Mouse (Mus musculus) midbrain, postnatal 0 days (tissue): Measurements from ENCODE around the gene Bcas3. TPM values are rescaled to one million over a fixed set of nuclear protein-coding genes. Genes with fewer than 3 reads are reported as not detected.

Experiments
- ATAC-seq: fragments of 200-750 bp; cut with Nextera tagmentation; 2 replicates; pipeline ENCODE4 v1.8.0; 2017; ENCODE audit warnings: moderate number of reproducible peaks, mild to moderate bottlenecking, moderate TSS enrichment, moderate library complexity; ENCODE audit not compliant: low FRiP score
- DNase-seq: peaks from one replicate; pipeline ENCODE4 v3.0.0-alpha.2; 2015; ENCODE audit warnings: low spot score
- H3K27ac ChIP-seq: fragments of 300-500 bp; sonication (generic); 2 replicates; pipeline ENCODE4 v1.5.1; 2014; ENCODE audit warnings: low read depth, mild to moderate bottlenecking, low read length, mixed read lengths
- H3K27me3 ChIP-seq: fragments of 300-500 bp; sonication (generic); 2 replicates; pipeline ENCODE4 v1.6.1; 2014; ENCODE audit warnings: low read length, control low read depth, mixed read lengths; ENCODE audit not compliant: insufficient read depth
- H3K36me3 ChIP-seq: fragments of 300-500 bp; sonication (generic); 2 replicates; pipeline ENCODE4 v1.6.1; 2014; ENCODE audit warnings: low read length, control low read depth, mixed read lengths; ENCODE audit not compliant: insufficient read depth
- H3K4me1 ChIP-seq: fragments of 300-500 bp; sonication (generic); 2 replicates; pipeline ENCODE4 v1.6.1; 2014; ENCODE audit warnings: mild to moderate bottlenecking, control low read depth, antibody characterized with exemption, low read length, mixed read lengths; ENCODE audit not compliant: insufficient read depth
- H3K4me2 ChIP-seq: fragments of 300-500 bp; sonication (generic); 2 replicates; pipeline ENCODE4 v1.6.1; 2014; ENCODE audit warnings: low read depth, mild to moderate bottlenecking, low read length, mixed read lengths; ENCODE audit not compliant: poor library complexity, severe bottlenecking
- H3K4me3 ChIP-seq: fragments of 300-500 bp; sonication (generic); 2 replicates; pipeline ENCODE4 v1.5.1; 2014; ENCODE audit warnings: low read depth, mild to moderate bottlenecking, low read length, moderate library complexity
- H3K9ac ChIP-seq: fragments of 300-500 bp; sonication (generic); replicated peaks from 2 replicates; pipeline ENCODE4 v1.6.1; 2014; ENCODE audit warnings: mild to moderate bottlenecking, low read length, moderate library complexity, mixed read lengths; ENCODE audit not compliant: poor library complexity, severe bottlenecking
- H3K9me3 ChIP-seq: fragments of 300-500 bp; sonication (generic); 2 replicates; pipeline ENCODE4 v1.6.1; 2016; ENCODE audit warnings: low read length, control low read depth
- CTCF ChIP-seq: IDR thresholded peaks from 2 replicates; pipeline ENCODE4 v1.5.1; 2016; ENCODE audit warnings: antibody characterized with exemption, mild to moderate bottlenecking
- whole genome bisulfite sequencing: fragments of 180-500 bp; shearing (Covaris S2); extraction: QIAGEN DNeasy Blood & Tissue Kit; methylation state at CpG from one replicate; pipeline ENCODE4 v1.1.7; 2014; 5-methylcytosine and 5-hydroxymethylcytosine counted together
- polyA plus RNA-seq: library from polyadenylated mRNA; unstranded; fragments of >200 nt; fragmentation: Nextera tagmentation; extraction: Ambion mirVana; gene quantifications from 2 replicates; pipeline ENCODE4 v1.2.1, GENCODE M21; 2015
- total RNA-seq: library from RNA; depleted of rRNA; stranded (reverse); fragments of >200 nt; gene quantifications from 2 replicates; pipeline ENCODE4 v1.2.3, GENCODE M21; 2014

Bcas3 gene
- total and polyA plus RNA-seq, 2 experiments from 2014 or later = 28.4 to 34.7 TPM

GRCm38 (mm10) chr11:85812201-85812966 is 459.4 kb downstream of the Bcas3 start:
- no peaks in the 10 kb centered on the region for H3K4me1 ChIP-seq
- H3K4me3 ChIP-seq = no peak overlapping the region
- no peaks in the 10 kb centered on the region for H3K27me3 ChIP-seq
- no peaks in the 10 kb centered on the region for H3K36me3 ChIP-seq
- no peak overlapping the region for H3K27ac ChIP-seq
- 83% methylated on average over 12 of the region's 12 CpGs for WGBS
- no peak for TF ChIP-seq CTCF
- DNase-seq = no peak
- H3K9ac ChIP-seq = no peak overlapping the region
- ATAC-seq = no peak
- no peaks in the 10 kb centered on the region for H3K9me3 ChIP-seq
- H3K4me2 ChIP-seq = no peak overlapping the region

GRCm38 (mm10) chr11:85814678-85815077 is 461.7 kb downstream of the Bcas3 start:
- no peak for TF ChIP-seq CTCF
- ATAC-seq (no peak), DNase-seq (no peak)
- Histone ChIP-seq H3K27me3 (no peaks in the 10 kb centered on the region), H3K27ac (no peak overlapping the region), H3K4me2 (no peak overlapping the region), H3K9me3 (no peaks in the 10 kb centered on the region), H3K4me1 (no peaks in the 10 kb centered on the region), H3K4me3 (no peak overlapping the region), H3K36me3 (no peaks in the 10 kb centered on the region), H3K9ac (no peak overlapping the region)
- 48% methylated on average over 4 of the region's 4 CpGs for WGBS

GRCm38 (mm10) chr11:85816471-85816870 is 463.5 kb downstream of the Bcas3 start:
- H3K9me3 ChIP-seq = no peaks in the 10 kb centered on the region
- no peaks in the 10 kb centered on the region for H3K27me3 ChIP-seq
- no peak overlapping the region for H3K9ac ChIP-seq
- WGBS = 93% methylated on average over 5 of the region's 5 CpGs
- no peak for TF ChIP-seq CTCF
- no peak overlapping the region for H3K4me3 ChIP-seq
- ATAC-seq (no peak), DNase-seq (no peak)
- no peaks in the 10 kb centered on the region for H3K36me3 ChIP-seq
- H3K4me2 ChIP-seq = no peak overlapping the region
- no peak overlapping the region for H3K27ac ChIP-seq
- H3K4me1 ChIP-seq = no peaks in the 10 kb centered on the region

- no peak for ATAC-seq
- Histone ChIP-seq H3K4me2 (no peak overlapping the region), H3K27me3 (peaks cover 6% of the 10 kb centered on the region; the same call in 1 of the 2 replicates), H3K27ac (no peak overlapping the region), H3K4me3 (no peak overlapping the region), H3K9me3 (no peaks in the 10 kb centered on the region), H3K36me3 (no peaks in the 10 kb centered on the region), H3K4me1 (no peaks in the 10 kb centered on the region), H3K9ac (no peak overlapping the region)
- TF ChIP-seq CTCF = no peak
- 83% methylated on average over 3 of the region's 3 CpGs for WGBS
- DNase-seq = no peak
These were observed 465.4 kb downstream of the Bcas3 start for GRCm38 (mm10) chr11:85818401-85818800.

GRCm38 (mm10) chr11:85820959-85821358 is 468.0 kb downstream of the Bcas3 start:
- 93% methylated on average over 3 of the region's 3 CpGs for WGBS
- no peak for TF ChIP-seq CTCF
- H3K4me1 ChIP-seq = no peaks in the 10 kb centered on the region

GRCm38 (mm10) chr11:85821659-85822058 is 468.7 kb downstream of the Bcas3 start:
- no peak overlapping the region for H3K9ac ChIP-seq
- H3K4me3 ChIP-seq = no peak overlapping the region
- H3K36me3 ChIP-seq = no peaks in the 10 kb centered on the region
- H3K27me3 ChIP-seq = peaks cover 35% of the 10 kb centered on the region
- no peaks in the 10 kb centered on the region for H3K4me1 ChIP-seq
- no peak for DNase-seq
- H3K4me2 ChIP-seq = no peak overlapping the region
- no peak for ATAC-seq
- no peaks in the 10 kb centered on the region for H3K9me3 ChIP-seq
- no peak overlapping the region for H3K27ac ChIP-seq
- TF ChIP-seq CTCF = no peak
- 82% methylated on average over 9 of the region's 9 CpGs for WGBS

More at GRCm38 (mm10) chr11:85820959-85821358, 468.0 kb downstream of the Bcas3 start:
- Histone ChIP-seq H3K27me3 (peaks cover 28% of the 10 kb centered on the region), H3K4me2 (no peak overlapping the region), H3K9me3 (no peaks in the 10 kb centered on the region), H3K36me3 (no peaks in the 10 kb centered on the region), H3K27ac (no peak overlapping the region), H3K9ac (no peak overlapping the region), H3K4me3 (no peak overlapping the region)
- ATAC-seq (no peak), DNase-seq (no peak)
